Mouse (Mus musculus) T-helper 2 cell (primary cell): ENCODE data around the gene Sgo1.

Source experiments
- in situ Hi-C: fragments of 300-600 bp; cut with MboI, MseI; formaldehyde crosslinking; loops from one replicate; pipeline ENCODE4 v1.15.1; 2025; ENCODE audit warnings: high pct_unique_total_duplicates

The Sgo1 gene

DNA sequence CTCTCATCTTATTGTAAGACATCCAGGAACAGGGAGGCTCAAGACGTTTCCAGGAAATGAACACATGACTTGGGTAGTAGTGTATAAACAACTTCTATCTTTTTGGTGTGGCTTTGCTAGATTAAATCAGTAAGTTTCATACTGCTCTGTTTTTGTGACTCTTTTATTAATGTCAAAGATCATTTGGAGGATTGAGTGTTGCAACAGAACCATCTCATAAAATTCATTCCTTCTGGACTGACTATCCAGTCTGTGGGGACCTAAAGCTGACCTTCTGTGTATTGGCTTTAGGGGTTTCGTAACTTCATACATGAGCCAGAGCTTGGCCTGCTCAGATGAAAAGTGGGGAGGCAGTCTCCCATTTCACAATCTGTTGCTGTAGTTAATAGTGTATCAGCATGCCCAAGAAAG, 38.9 kb downstream of the Sgo1 start:
- in situ Hi-C loops: no loop called here

DNA sequence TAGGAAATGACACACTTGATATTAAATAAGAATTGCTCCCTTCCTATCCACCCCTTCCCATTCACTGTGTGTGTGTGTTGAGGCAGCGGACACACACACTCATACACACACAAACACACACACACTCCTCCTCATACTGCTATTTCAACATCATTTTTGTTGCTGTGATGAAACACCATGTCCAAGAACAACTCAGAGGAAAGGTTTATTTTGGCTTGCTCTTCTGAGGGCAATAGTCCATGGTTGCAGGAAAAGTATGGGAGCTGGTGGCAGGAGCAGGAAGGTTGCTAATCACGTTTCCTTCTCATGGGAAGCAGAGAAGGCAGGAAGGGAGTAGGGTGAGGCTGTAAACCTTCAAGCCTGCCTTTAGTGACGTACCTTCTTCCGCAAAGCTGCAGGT, 45.8 kb downstream of the Sgo1 start:
- in situ Hi-C loops: no loop called here

DNA sequence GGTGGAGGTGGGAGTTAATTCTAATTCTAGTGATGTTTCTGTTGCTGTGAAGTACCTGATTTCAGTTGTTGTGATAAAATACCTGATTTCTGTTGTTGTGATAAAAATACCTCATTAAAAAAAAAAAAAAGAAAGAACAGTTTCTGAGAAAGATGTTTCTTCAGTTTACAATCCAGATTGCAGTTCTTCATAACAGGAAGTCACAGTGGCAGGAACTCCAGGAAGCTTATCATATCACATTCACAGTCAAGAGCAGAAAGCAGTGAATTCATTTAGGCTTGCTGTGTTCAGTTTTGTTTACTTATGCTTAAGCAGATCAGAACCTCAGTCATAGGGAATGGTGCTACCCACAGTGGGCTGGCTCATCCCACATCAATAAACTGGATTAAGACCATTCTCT, 57.8 kb downstream of the Sgo1 start:
- in situ Hi-C loops: no loop called here

DNA sequence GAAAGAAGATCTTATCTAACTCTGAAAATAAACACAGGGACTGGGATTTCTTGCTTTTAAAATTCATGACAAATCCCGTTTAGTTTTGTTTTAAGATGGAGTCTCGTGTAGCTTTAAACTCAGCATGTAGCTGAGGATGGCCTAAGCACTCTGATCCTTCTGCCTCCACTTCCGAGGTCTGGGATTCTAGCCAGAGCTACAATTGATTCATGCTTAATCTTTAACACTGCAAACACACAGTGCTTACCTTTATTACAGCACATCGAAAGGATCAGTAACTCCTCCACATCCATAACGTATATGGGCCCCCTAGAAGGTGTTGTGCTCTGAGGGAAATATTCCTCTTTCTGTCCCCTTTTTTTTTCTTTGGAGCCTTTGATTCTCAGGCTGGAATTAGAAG, 61.0 kb downstream of the Sgo1 start:
- in situ Hi-C loops: no loop called here

DNA sequence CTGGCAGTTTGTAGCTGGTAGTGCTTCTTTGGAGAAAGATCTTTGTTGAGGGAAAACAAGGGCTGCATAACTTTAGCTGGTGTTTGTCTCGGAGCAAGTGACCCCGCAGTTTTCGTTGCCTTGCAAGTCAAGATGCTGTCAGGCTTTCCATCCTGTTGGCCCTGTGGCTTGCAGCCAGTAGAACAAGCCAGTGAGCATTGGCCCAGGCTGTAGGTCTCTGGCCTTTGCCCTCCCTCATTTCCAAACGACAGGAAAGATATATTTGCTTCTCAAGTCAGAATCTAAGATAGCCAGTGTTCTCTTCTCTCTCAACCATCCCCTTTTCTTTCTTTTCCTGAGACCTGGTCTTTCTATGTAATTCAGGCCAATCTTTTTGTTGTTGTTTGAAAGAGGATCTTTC, 61.6 kb downstream of the Sgo1 start:
- in situ Hi-C loops: no loop called here

DNA sequence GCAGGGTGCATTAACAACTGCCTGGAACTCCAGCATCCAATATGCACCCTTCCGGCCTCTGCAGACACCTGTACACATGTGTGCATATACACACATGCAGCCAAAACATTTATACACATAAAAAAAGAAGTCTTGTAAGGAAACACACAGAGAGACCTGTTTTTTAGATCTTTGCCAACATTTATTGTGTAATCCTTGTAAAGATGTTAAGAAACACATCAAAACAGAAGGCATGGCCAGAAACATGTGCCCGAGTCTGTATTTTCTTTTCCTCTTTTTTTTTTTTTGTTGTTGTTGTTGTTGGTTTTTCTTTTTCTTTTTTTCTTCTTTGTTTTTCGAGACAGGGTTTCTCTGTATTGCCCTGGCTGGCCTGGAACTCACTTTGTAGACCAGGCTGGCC, 63.0 kb downstream of the Sgo1 start:
- in situ Hi-C loops: no loop called here
